Mouse (Mus musculus) midbrain, postnatal 0 days (tissue): ENCODE measurements around the gene Heatr5a. TPM values are rescaled to one million over a fixed set of nuclear protein-coding genes. Genes with fewer than 3 reads are reported as not detected.

ENCODE experiments used
- ATAC-seq: fragments of 200-750 bp; cut with Nextera tagmentation; 2 replicates; pipeline ENCODE4 v1.8.0; 2017; ENCODE audit warnings: moderate number of reproducible peaks, mild to moderate bottlenecking, moderate TSS enrichment, moderate library complexity; ENCODE audit not compliant: low FRiP score
- DNase-seq: peaks from one replicate; pipeline ENCODE4 v3.0.0-alpha.2; 2015; ENCODE audit warnings: low spot score
- H3K27ac ChIP-seq: fragments of 300-500 bp; sonication (generic); 2 replicates; pipeline ENCODE4 v1.5.1; 2014; ENCODE audit warnings: low read depth, mild to moderate bottlenecking, low read length, mixed read lengths
- H3K27me3 ChIP-seq: fragments of 300-500 bp; sonication (generic); 2 replicates; pipeline ENCODE4 v1.6.1; 2014; ENCODE audit warnings: low read length, control low read depth, mixed read lengths; ENCODE audit not compliant: insufficient read depth
- H3K36me3 ChIP-seq: fragments of 300-500 bp; sonication (generic); 2 replicates; pipeline ENCODE4 v1.6.1; 2014; ENCODE audit warnings: low read length, control low read depth, mixed read lengths; ENCODE audit not compliant: insufficient read depth
- H3K4me1 ChIP-seq: fragments of 300-500 bp; sonication (generic); 2 replicates; pipeline ENCODE4 v1.6.1; 2014; ENCODE audit warnings: mild to moderate bottlenecking, control low read depth, antibody characterized with exemption, low read length, mixed read lengths; ENCODE audit not compliant: insufficient read depth
- H3K4me2 ChIP-seq: fragments of 300-500 bp; sonication (generic); 2 replicates; pipeline ENCODE4 v1.6.1; 2014; ENCODE audit warnings: low read depth, mild to moderate bottlenecking, low read length, mixed read lengths; ENCODE audit not compliant: poor library complexity, severe bottlenecking
- H3K4me3 ChIP-seq: fragments of 300-500 bp; sonication (generic); 2 replicates; pipeline ENCODE4 v1.5.1; 2014; ENCODE audit warnings: low read depth, mild to moderate bottlenecking, low read length, moderate library complexity
- H3K9ac ChIP-seq: fragments of 300-500 bp; sonication (generic); replicated peaks from 2 replicates; pipeline ENCODE4 v1.6.1; 2014; ENCODE audit warnings: mild to moderate bottlenecking, low read length, moderate library complexity, mixed read lengths; ENCODE audit not compliant: poor library complexity, severe bottlenecking
- H3K9me3 ChIP-seq: fragments of 300-500 bp; sonication (generic); 2 replicates; pipeline ENCODE4 v1.6.1; 2016; ENCODE audit warnings: low read length, control low read depth
- CTCF ChIP-seq: IDR thresholded peaks from 2 replicates; pipeline ENCODE4 v1.5.1; 2016; ENCODE audit warnings: antibody characterized with exemption, mild to moderate bottlenecking
- WGBS: fragments of 180-500 bp; shearing (Covaris S2); extraction: QIAGEN DNeasy Blood & Tissue Kit; methylation state at CpG from one replicate; pipeline ENCODE4 v1.1.7; 2014; 5-methylcytosine and 5-hydroxymethylcytosine counted together
- polyA plus RNA-seq: library from polyadenylated mRNA; unstranded; fragments of >200 nt; fragmentation: Nextera tagmentation; extraction: Ambion mirVana; gene quantifications from 2 replicates; pipeline ENCODE4 v1.2.1, GENCODE M21; 2015
- total RNA-seq: library from RNA; depleted of rRNA; stranded (reverse); fragments of >200 nt; gene quantifications from 2 replicates; pipeline ENCODE4 v1.2.3, GENCODE M21; 2014

Gene Heatr5a
- total and polyA plus RNA-seq, 2 experiments from 2014 or later, result 3.3 to 25.3 TPM

GRCm38 (mm10) chr12:51850339-51850738 lies 120.8 kb downstream of the Heatr5a start:
- H3K9ac ChIP-seq, result no peak overlapping the region
- ATAC-seq (no peak), DNase-seq (no peak)
- H3K27me3 ChIP-seq, result no peaks in the 10 kb centered on the region
- no peak for TF ChIP-seq CTCF
- H3K4me2 ChIP-seq, result no peak overlapping the region
- no peaks in the 10 kb centered on the region for H3K9me3 ChIP-seq
- H3K27ac ChIP-seq, result no peak overlapping the region
- no peak overlapping the region for H3K4me3 ChIP-seq
- no peaks in the 10 kb centered on the region for H3K36me3 ChIP-seq
- no peaks in the 10 kb centered on the region for H3K4me1 ChIP-seq
- WGBS, result 92% methylated on average over 4 of the region's 4 CpGs

- H3K9ac ChIP-seq, result no peak overlapping the region
- no peak for DNase-seq
- ATAC-seq, result no peak
- no peaks in the 10 kb centered on the region for H3K4me1 ChIP-seq
- H3K27ac ChIP-seq, result no peak overlapping the region
- no peaks in the 10 kb centered on the region for H3K9me3 ChIP-seq
- H3K4me3 ChIP-seq, result no peak overlapping the region
- 83% methylated on average over 2 of the region's 2 CpGs for WGBS
- H3K27me3 ChIP-seq, result no peaks in the 10 kb centered on the region
- H3K36me3 ChIP-seq, result no peaks in the 10 kb centered on the region
- H3K4me2 ChIP-seq, result no peak overlapping the region
- no peak for TF ChIP-seq CTCF
Observed at GRCm38 (mm10) chr12:51849902-51850301, 121.2 kb downstream of the Heatr5a start.

GRCm38 (mm10) chr12:51847953-51848680 lies 123.0 kb downstream of the Heatr5a start:
- no peaks in the 10 kb centered on the region for H3K27me3 ChIP-seq
- H3K4me3 ChIP-seq, result no peak overlapping the region
- H3K9me3 ChIP-seq, result no peaks in the 10 kb centered on the region
- H3K36me3 ChIP-seq, result no peaks in the 10 kb centered on the region
- TF ChIP-seq CTCF, result no peak
- no peak overlapping the region for H3K27ac ChIP-seq
- no peak for ATAC-seq
- WGBS, result 86% methylated on average over 9 of the region's 9 CpGs
- H3K4me2 ChIP-seq, result no peak overlapping the region
- no peak overlapping the region for H3K9ac ChIP-seq
- no peak for DNase-seq
- H3K4me1 ChIP-seq, result no peaks in the 10 kb centered on the region

- no peak for ATAC-seq
- Histone ChIP-seq H3K4me1 (no peaks in the 10 kb centered on the region), H3K27me3 (no peaks in the 10 kb centered on the region), H3K4me2 (peak overlapping the region; percentile 81), H3K36me3 (no peaks in the 10 kb centered on the region), H3K9ac (no peak overlapping the region), H3K27ac (no peak overlapping the region), H3K4me3 (peak overlapping the region; percentile 55), H3K9me3 (no peaks in the 10 kb centered on the region)
- DNase-seq, result no peak
- TF ChIP-seq CTCF, result no peak
- 30% methylated on average over 1 of the region's 1 CpGs for WGBS
Observed at GRCm38 (mm10) chr12:51845261-51845660, 125.9 kb downstream of the Heatr5a start.

- Histone ChIP-seq H3K4me1 (no peaks in the 10 kb centered on the region), H3K4me3 (peak overlapping the region; percentile 55), H3K36me3 (no peaks in the 10 kb centered on the region), H3K4me2 (peak overlapping the region; percentile 81), H3K27me3 (no peaks in the 10 kb centered on the region), H3K9me3 (no peaks in the 10 kb centered on the region), H3K9ac (peak overlapping the region; percentile 52), H3K27ac (peak overlapping the region; percentile 57; the same call in 1 of the 2 replicates)
- ATAC-seq, result peak; percentile 89
- DNase-seq, result peak; percentile 86
- under 1% methylated on average over 17 of the region's 17 CpGs for WGBS
- no peak for TF ChIP-seq CTCF
Observed at GRCm38 (mm10) chr12:51844771-51845256, 126.3 kb downstream of the Heatr5a start.
